Mouse (Mus musculus) forebrain, embryonic 16.5 days (tissue): Measurements from ENCODE around the gene Esp4. TPM values are rescaled to one million over a fixed set of nuclear protein-coding genes. Genes with fewer than 3 reads are reported as not detected.
"Not testable (repeated sequence)": the region's sequence is repeated elsewhere in the genome, so short reads cannot be mapped to it uniquely, and the experiment has no call there.

ENCODE experiments used
- ATAC-seq: fragments of 200-750 bp; cut with Nextera tagmentation; 2 replicates; pipeline ENCODE4 v1.8.0; 2017; ENCODE audit warnings: mild to moderate bottlenecking, moderate library complexity
- H3K27ac ChIP-seq: fragments of 300-500 bp; sonication (generic); 2 replicates; pipeline ENCODE4 v1.5.1; 2014; ENCODE audit warnings: low read length, control low read depth
- H3K27me3 ChIP-seq: fragments of 300-500 bp; sonication (generic); replicated peaks from 2 replicates; pipeline ENCODE4 v1.6.1; 2014; ENCODE audit warnings: low read length; ENCODE audit not compliant: control insufficient read depth, insufficient read depth
- H3K36me3 ChIP-seq: fragments of 300-500 bp; sonication (generic); 2 replicates; pipeline ENCODE4 v1.6.1; 2014; ENCODE audit not compliant: control insufficient read depth, insufficient read depth
- H3K4me1 ChIP-seq: fragments of 300-500 bp; sonication (generic); replicated peaks from 2 replicates; pipeline ENCODE4 v1.6.1; 2014; ENCODE audit warnings: low read length; ENCODE audit not compliant: control insufficient read depth, insufficient read depth
- H3K4me2 ChIP-seq: fragments of 300-500 bp; sonication (generic); 2 replicates; pipeline ENCODE4 v1.6.1; 2014; ENCODE audit warnings: mild to moderate bottlenecking, low read length, control low read depth
- H3K4me3 ChIP-seq: fragments of 300-500 bp; sonication (generic); replicated peaks from 2 replicates; pipeline ENCODE4 v1.5.1; 2014; ENCODE audit warnings: mild to moderate bottlenecking, low read length, control low read depth
- H3K9ac ChIP-seq: fragments of 300-500 bp; sonication (generic); replicated peaks from 2 replicates; pipeline ENCODE4 v1.6.1; 2014; ENCODE audit warnings: low read depth, low read length, control low read depth
- H3K9me3 ChIP-seq: fragments of 300-500 bp; sonication (generic); 2 replicates; pipeline ENCODE4 v1.6.1; 2016; ENCODE audit warnings: low read length; ENCODE audit not compliant: control insufficient read depth
- WGBS: fragments of 180-500 bp; shearing (Covaris S2); extraction: QIAGEN DNeasy Blood & Tissue Kit; methylation state at CpG from one replicate; pipeline ENCODE4 v1.1.7; 2014; 5-methylcytosine and 5-hydroxymethylcytosine counted together
- polyA plus RNA-seq: library from polyadenylated mRNA; unstranded; fragments of >200 nt; fragmentation: Nextera tagmentation; extraction: Ambion mirVana; gene quantifications from 2 replicates; pipeline ENCODE4 v1.2.1, GENCODE M21; 2015

Gene Esp4
- not detected in 2 replicates for polyA plus RNA-seq

- H3K4me2 ChIP-seq: no peak within 1 kb of the TSS
- H3K9me3 ChIP-seq: no peaks in the 10 kb centered on the region
- ATAC-seq: no peak
- H3K27ac ChIP-seq: no peak within 1 kb of the TSS
- H3K36me3 ChIP-seq: no peaks in the 10 kb centered on the region
- H3K27me3 ChIP-seq: no peaks in the 10 kb centered on the region
- no peak within 1 kb of the TSS for H3K9ac ChIP-seq
- H3K4me3 ChIP-seq: no peak within 1 kb of the TSS
- H3K4me1 ChIP-seq: no peaks in the 10 kb centered on the region
Measured at GRCm38 (mm10) chr17:40598294-40598693, at the start of gene Esp4. Gene Esp4, plus strand, starts transcription at chr17:40598594.

GRCm38 (mm10) chr17:40553470-40553869 is 44.9 kb upstream of the Esp4 start:
- Histone ChIP-seq H3K4me3 (no peak overlapping the region), H3K27ac (no peak overlapping the region), H3K9me3 (no peaks in the 10 kb centered on the region), H3K27me3 (no peaks in the 10 kb centered on the region), H3K4me1 (no peaks in the 10 kb centered on the region), H3K4me2 (no peak overlapping the region), H3K36me3 (no peaks in the 10 kb centered on the region), H3K9ac (no peak overlapping the region)
- ATAC-seq: no peak
- WGBS: 87% methylated on average over 1 of the region's 1 CpGs

- Histone ChIP-seq H3K4me1 (no peaks in the 10 kb centered on the region), H3K4me2 (no peak within 1 kb of the TSS), H3K27ac (no peak within 1 kb of the TSS), H3K4me3 (no peak within 1 kb of the TSS), H3K36me3 (no peaks in the 10 kb centered on the region), H3K9ac (no peak within 1 kb of the TSS), H3K9me3 (no peaks in the 10 kb centered on the region), H3K27me3 (no peaks in the 10 kb centered on the region)
- 82% methylated on average over 5 of the region's 5 CpGs for WGBS
- no peak for ATAC-seq
Measured at GRCm38 (mm10) chr17:40561207-40561606, 37.2 kb upstream of the Esp4 start, which contains the start of gene Esp6. Gene Esp6, plus strand, starts transcription at chr17:40561507.

GRCm38 (mm10) chr17:40583906-40584305 is 14.5 kb upstream of the Esp4 start:
- H3K4me3 ChIP-seq, ATAC-seq, H3K27me3 ChIP-seq, H3K9ac ChIP-seq, H3K4me2 ChIP-seq, H3K36me3 ChIP-seq, H3K27ac ChIP-seq, H3K4me1 ChIP-seq, H3K9me3 ChIP-seq: not testable (repeated sequence)
- 42% methylated on average over 6 of the region's 6 CpGs for WGBS

DNA sequence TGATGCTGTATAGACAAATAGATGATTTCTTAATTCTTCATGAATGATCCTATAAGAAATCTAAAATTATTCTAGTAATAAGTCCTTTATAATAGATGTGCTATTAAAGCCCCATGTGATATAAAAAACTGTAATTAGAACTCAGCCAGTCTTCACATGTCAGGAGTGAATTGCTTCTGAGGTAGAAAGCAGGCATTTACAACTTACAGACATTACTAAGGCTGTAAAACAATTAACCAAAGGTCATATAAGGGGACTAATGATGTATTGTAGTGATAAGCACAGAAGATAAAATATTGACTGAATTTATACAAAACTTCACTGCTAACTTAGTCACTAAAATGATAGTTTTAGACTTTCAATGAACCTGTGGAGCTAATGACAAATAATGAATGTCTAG is 7.1 kb upstream of the Esp4 start:
- Histone ChIP-seq H3K4me1 (no peaks in the 10 kb centered on the region), H3K4me3 (no peak overlapping the region), H3K9me3 (no peaks in the 10 kb centered on the region), H3K27ac (no peak overlapping the region), H3K27me3 (no peaks in the 10 kb centered on the region), H3K4me2 (no peak overlapping the region), H3K9ac (no peak overlapping the region), H3K36me3 (no peaks in the 10 kb centered on the region)
- no peak for ATAC-seq

- H3K4me2 ChIP-seq, H3K36me3 ChIP-seq, H3K27me3 ChIP-seq, H3K9me3 ChIP-seq, H3K4me1 ChIP-seq, ATAC-seq, H3K9ac ChIP-seq, H3K4me3 ChIP-seq, H3K27ac ChIP-seq: not testable (repeated sequence)
- 100% methylated on average over 1 of the region's 1 CpGs for whole genome bisulfite sequencing
Measured at GRCm38 (mm10) chr17:40631775-40632174, 33.4 kb downstream of the Esp4 start, which contains the start of gene Esp3. Gene Esp3, plus strand, starts transcription at chr17:40632075.

Other genes starting within 250 kb of the Esp4 start
- gene Esp8, start 78.6 kb upstream of the Esp4 start, polyA plus RNA-seq: 0.49 TPM in 1 of 2 replicates, not detected in the other
- not detected in 2 replicates for gene Esp6, start 37.1 kb upstream of the Esp4 start, polyA plus RNA-seq
- gene Esp3, start 33.5 kb downstream of the Esp4 start, polyA plus RNA-seq: not detected in 2 replicates
- not detected in 2 replicates for gene Esp1, start 128.5 kb downstream of the Esp4 start, polyA plus RNA-seq
- gene Crisp2, start 208.4 kb downstream of the Esp4 start, polyA plus RNA-seq: not detected in 2 replicates
- gene Rhag, start 212.5 kb downstream of the Esp4 start, polyA plus RNA-seq: 0.09 TPM in 1 of 2 replicates, not detected in the other